Mouse (Mus musculus): ENCODE data around the gene D5Ertd579e.

- no peak for TF ChIP-seq MAX (IDR thresholded peaks at IDR 0.05)
- TF ChIP-seq CTCF (IDR thresholded peaks at IDR 0.05; ENCODE audit: control insufficient read depth, insufficient read depth, insufficient read length): no peak
- no peak for TF ChIP-seq CEBPB (IDR thresholded peaks at IDR 0.05; ENCODE audit: low read depth)
- no peak for TF ChIP-seq MYOG (IDR thresholded peaks at IDR 0.05; ENCODE audit: control insufficient read depth, extremely low read depth, insufficient read length)
These were observed 26.5 kb downstream of the D5Ertd579e start for GRCm38 (mm10) chr5:36669021-36670008.

Measured in C2C12 (cell line).